Mouse (Mus musculus): ENCODE data around the gene Rabggtb. TPM values are rescaled to one million over a fixed set of nuclear protein-coding genes. Genes with fewer than 3 reads are reported as not detected.
"Not testable (repeated sequence)": the region's sequence is repeated elsewhere in the genome, so short reads cannot be mapped to it uniquely, and the experiment has no call there.

Gene Rabggtb
- polyA plus RNA-seq, 1 experiment from 2014 or later: 48.0 TPM

DNA sequence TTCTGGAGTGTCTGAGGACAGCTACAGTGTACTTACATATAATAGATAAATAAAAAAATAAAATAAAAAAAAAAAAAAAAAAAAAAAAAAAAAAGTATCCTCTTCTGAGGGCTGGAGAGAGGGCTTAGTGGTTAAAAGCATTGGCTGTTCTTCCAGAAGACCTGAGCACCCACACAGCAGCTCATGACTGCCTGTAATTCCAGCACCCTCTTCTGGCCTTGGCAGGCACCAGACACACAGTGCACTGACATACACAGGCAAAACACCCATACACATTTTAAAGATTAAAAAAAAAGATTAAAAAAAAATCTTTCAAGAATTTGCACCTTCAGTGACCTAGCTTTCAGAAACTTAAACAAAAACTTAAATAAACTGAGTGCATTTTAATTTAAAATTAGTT, 26.5 kb downstream of the Rabggtb start:
- no peaks in the 10 kb centered on the region for H3K9me3 ChIP-seq (replicated peaks)
- H3K27me3 ChIP-seq (ENCODE audit: low read depth, poor library complexity, severe bottlenecking): no peaks in the 10 kb centered on the region
- no peak overlapping the region for H3K27ac ChIP-seq (replicated peaks)
- no peaks in the 10 kb centered on the region for H3K4me1 ChIP-seq
- H3K36me3 ChIP-seq: no peaks in the 10 kb centered on the region
- no peak for DNase-seq (ENCODE audit: low spot score)
- no peak overlapping the region for H3K4me3 ChIP-seq

DNA sequence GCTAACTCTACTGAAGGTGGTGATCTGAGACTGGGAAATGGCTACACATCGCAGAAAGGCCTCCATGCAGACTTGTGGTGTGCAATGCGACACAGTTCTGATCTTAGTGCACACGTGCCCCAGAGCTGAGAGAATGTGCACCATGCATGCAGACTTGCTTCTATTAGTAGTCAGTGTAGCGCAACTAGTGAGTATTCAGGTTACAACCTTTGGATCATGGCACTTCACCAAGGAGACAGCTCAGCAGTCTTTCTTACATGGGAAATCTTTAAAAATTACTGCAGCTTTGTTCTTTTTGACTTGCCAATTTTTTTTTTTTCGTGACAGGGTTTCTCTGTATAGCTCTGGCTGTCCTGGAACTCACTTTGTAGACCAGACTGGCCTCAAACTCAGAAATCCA, 41.4 kb downstream of the Rabggtb start:
- no peak overlapping the region for H3K27ac ChIP-seq (replicated peaks)
- no peaks in the 10 kb centered on the region for H3K9me3 ChIP-seq (replicated peaks)
- no peaks in the 10 kb centered on the region for H3K4me1 ChIP-seq
- no peak overlapping the region for H3K4me3 ChIP-seq
- no peaks in the 10 kb centered on the region for H3K36me3 ChIP-seq
- WGBS: 89% methylated on average over 5 of the region's 5 CpGs
- no peak for DNase-seq (ENCODE audit: low spot score)
- H3K27me3 ChIP-seq (ENCODE audit: low read depth, poor library complexity, severe bottlenecking): no peaks in the 10 kb centered on the region

DNA sequence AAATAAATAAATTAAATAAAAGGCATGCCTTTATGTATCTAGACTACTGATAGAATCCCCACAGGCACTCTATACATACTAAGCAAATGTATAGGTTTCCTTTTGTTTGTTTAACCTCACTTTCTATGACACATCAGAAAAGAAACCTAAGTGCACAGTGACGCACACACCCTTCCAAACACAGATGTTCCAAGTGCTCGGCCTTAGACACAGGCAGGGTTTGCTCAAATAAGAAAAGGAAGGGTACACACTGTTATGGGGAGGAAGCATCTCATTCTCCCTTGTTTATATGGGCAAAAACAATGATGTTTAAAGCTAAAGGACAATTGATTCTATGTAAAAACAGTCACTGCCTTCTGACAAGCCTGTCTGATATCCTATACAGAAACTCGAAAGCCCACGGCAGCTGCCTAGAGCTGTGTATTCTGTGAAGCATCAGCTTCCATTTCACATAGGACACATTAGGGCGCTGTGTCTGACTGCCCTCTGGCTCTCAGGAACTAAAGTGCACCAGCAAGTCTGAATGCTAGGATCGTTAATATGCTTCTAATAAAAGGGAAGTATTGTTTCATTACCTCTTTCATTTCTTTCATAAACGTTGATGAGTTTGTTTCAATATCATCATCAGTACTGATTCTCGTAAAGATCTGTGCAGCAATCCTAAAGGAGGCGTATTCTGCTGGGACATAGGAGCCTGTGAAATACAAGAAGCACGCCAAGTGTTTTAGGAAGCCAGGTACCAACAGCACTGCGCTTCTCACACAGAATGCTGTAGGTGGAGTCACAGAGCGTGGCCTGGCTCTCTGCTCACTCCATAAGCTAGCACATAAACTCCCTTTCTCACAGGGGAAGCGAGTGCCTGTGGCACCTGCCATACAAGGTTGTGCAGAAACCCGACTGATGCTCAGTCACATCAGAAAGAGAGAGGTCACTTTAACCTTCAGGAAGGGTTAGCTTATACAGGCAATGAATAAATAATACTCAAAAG, 45.4 kb downstream of the Rabggtb start:
- Histone ChIP-seq H3K36me3 (no peaks in the 10 kb centered on the region), H3K27me3 (ENCODE audit: low read depth, poor library complexity, severe bottlenecking) (no peaks in the 10 kb centered on the region), H3K4me1 (no peaks in the 10 kb centered on the region), H3K9me3 (replicated peaks) (no peaks in the 10 kb centered on the region), H3K4me3 (no peak overlapping the region), H3K27ac (replicated peaks) (no peak overlapping the region)
- DNase-seq (ENCODE audit: low spot score): no peak
- WGBS: 81% methylated on average over 14 of the region's 14 CpGs

DNA sequence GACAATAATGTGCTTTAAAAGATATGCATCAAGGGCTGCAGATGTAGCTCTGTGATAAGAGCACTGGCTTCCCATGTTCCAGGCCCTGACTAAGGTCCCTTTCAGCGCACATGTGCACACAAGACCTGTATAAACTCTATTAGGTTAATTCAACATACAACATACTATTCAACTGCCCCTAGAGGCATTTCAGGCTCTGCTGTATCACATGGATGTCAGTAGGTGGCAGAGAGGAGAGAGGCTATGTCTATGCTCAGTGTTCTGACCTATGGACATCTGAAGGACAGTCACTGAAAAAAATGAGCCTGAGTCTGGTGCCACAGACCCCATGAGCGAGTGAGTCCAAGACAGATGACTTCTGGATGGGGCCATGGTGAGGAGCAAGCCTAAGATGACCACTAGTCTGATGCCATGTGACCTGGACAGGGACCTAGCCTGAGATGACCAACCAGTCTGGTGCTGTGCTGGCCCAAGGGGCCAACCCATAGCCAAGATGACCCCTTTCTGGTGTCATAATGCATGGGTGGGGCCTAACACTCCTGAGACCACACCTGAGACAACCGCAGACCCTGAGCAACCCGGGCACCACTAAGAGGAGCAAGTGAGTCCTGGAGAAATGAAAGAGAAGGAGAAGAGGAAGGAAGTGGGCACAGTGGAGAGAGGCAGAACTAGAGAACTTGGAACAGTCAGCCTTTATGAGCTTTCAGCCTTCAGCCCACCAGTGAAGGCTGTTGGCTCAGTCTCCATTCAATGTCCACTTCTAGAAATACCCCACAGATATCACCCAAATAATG, 48.0 kb downstream of the Rabggtb start:
- DNase-seq (ENCODE audit: low spot score): no peak
- Histone ChIP-seq H3K4me3 (no peak overlapping the region), H3K9me3 (replicated peaks) (no peaks in the 10 kb centered on the region), H3K4me1 (no peaks in the 10 kb centered on the region), H3K36me3 (no peaks in the 10 kb centered on the region), H3K27me3 (ENCODE audit: low read depth, poor library complexity, severe bottlenecking) (no peaks in the 10 kb centered on the region), H3K27ac (replicated peaks) (no peak overlapping the region)
- WGBS: 88% methylated on average over 4 of the region's 4 CpGs

DNA sequence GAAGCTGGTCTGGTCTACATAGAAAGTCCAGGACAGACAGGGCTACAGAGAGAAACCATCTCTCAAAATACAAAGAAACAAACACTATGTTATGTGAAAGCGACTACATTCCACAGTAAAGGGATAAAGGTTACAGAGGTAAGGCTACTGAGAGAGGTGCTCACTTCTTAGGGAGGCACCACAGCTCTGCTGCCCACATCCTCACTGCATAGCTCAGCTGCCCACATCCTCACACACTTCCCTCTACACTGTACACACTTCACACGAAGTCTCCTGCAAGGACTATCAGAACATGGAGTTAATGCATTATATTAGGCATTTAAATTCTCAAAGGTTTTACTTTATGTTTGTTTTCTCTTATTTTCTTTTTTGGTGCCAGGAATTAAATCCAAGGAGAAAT, 49.0 kb downstream of the Rabggtb start:
- WGBS: 80% methylated on average over 2 of the region's 2 CpGs
- Histone ChIP-seq H3K36me3 (no peaks in the 10 kb centered on the region), H3K9me3 (replicated peaks) (no peaks in the 10 kb centered on the region), H3K4me3 (no peak overlapping the region), H3K27me3 (ENCODE audit: low read depth, poor library complexity, severe bottlenecking) (no peaks in the 10 kb centered on the region), H3K27ac (replicated peaks) (no peak overlapping the region), H3K4me1 (no peaks in the 10 kb centered on the region)
- no peak for DNase-seq (ENCODE audit: low spot score)

DNA sequence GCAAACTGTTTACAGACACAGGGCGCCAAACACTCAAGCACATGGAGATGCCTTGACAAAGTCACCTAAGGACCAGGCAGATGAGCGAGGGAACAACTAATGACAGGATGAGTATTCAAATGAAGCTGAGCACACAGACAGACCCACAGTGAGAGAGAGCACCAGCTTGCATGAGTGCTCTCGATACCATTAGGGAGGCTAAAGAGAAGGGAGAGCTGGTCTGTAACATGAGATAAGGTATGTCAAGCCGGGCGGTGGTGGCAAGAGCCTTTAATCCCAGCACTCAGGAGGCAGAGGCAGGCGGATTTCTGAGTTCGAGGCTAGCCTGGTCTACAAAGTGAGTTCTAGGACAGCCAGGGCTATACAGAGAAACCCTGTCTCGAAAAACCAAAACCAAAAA, 52.4 kb downstream of the Rabggtb start:
- not testable (repeated sequence) for H3K27ac ChIP-seq (replicated peaks); DNase-seq (ENCODE audit: low spot score); H3K36me3 ChIP-seq; H3K27me3 ChIP-seq (ENCODE audit: low read depth, poor library complexity, severe bottlenecking); H3K4me1 ChIP-seq; H3K4me3 ChIP-seq; H3K9me3 ChIP-seq (replicated peaks)
- whole genome bisulfite sequencing: 87% methylated on average over 8 of the region's 8 CpGs

DNA sequence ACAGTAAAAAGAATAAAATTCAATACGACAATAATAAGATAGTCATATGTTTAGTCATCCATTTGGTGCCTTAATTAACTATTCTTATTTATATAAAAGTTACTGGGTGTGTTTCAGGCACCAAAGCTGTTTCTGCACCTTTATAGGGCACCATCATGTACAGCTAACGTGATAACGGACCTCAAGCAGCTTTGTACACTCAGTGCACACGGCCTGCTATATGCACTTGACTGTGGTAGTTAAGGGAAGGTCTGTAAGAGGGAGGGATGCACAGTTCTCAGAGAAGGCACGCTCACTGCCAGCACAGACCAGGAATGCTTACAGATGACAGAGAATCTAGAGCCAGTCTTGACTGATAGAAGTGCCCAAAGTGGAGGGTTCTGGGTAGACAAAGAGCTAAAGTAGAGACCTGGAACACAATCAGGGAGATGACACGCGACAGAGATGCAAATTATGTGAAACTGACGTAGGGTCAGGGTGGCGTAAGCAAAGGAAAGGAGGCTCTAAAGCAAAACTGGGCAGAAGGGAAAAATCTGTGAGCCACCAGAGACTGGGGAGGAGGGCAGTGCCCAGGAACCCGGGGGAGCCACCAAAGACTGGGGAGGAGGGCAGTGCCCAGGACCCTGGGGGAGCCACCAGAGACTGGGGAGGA, 54.3 kb downstream of the Rabggtb start:
- H3K27ac ChIP-seq (replicated peaks): no peak overlapping the region
- no peaks in the 10 kb centered on the region for H3K4me1 ChIP-seq
- H3K27me3 ChIP-seq (ENCODE audit: low read depth, poor library complexity, severe bottlenecking): no peaks in the 10 kb centered on the region
- H3K4me3 ChIP-seq: no peak overlapping the region
- WGBS: 80% methylated on average over 10 of the region's 10 CpGs
- DNase-seq (ENCODE audit: low spot score): no peak
- H3K9me3 ChIP-seq (replicated peaks): no peaks in the 10 kb centered on the region
- no peaks in the 10 kb centered on the region for H3K36me3 ChIP-seq

Other genes with a start within 250 kb of the Rabggtb start
- 33.4 and 33.6 TPM in 2 replicates for gene St6galnac3, start 187.8 kb downstream of the Rabggtb start, polyA plus RNA-seq (2016; fragmentation: Nextera tagmentation; extraction: Ambion mirVana)
- gene Asb17, start 68.8 kb downstream of the Rabggtb start, polyA plus RNA-seq (2016; fragmentation: Nextera tagmentation; extraction: Ambion mirVana): 0.47 and 0.68 TPM in 2 replicates
- gene Msh4, start 6.9 kb downstream of the Rabggtb start, polyA plus RNA-seq (2016; fragmentation: Nextera tagmentation; extraction: Ambion mirVana): 0.07 and 0.09 TPM in 2 replicates
- 44.4 and 53.5 TPM in 2 replicates for gene Acadm, start 31.6 kb upstream of the Rabggtb start, polyA plus RNA-seq (2016; fragmentation: Nextera tagmentation; extraction: Ambion mirVana)
- 3.6 and 4.2 TPM in 2 replicates for gene Slc44a5, start 60.4 kb upstream of the Rabggtb start, polyA plus RNA-seq (2016; fragmentation: Nextera tagmentation; extraction: Ambion mirVana)